Mouse (Mus musculus): Measurements from ENCODE around the gene Prf1. TPM values are rescaled to one million over a fixed set of nuclear protein-coding genes. Genes with fewer than 3 reads are reported as not detected.

Prf1 gene
- total RNA-seq (2018; cell fraction: chromatin; rRNA removed), result not detected
- under 1 TPM in 1 of 26 experiments, not detected in 25; 0.11 TPM for total RNA-seq (2018; cell fraction: cytosol; rRNA removed)
- total RNA-seq (2018; cell fraction: nucleus; rRNA removed), result not detected
- not detected in 3 replicates for polyA plus RNA-seq (2018)

DNA sequence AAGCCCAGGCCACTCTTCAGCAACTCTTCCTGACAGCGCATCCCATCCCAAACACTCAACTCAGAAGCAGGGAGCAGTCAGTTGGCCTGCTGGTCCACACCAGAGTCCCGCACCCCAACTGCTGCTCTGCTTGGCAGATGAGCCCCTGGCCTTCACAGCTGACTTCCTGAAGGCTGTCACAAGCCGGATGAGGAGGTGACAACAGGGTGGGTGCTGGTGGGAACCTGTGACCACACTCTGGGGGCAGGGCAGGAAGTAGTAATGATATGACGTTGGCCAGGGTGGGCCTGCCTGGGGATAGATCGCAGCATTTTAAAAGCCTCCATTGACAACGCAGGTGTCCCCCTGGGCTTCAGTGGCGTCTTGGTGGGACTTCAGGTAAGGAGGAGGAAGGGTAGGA lies at the start of gene Prf1:
Gene Prf1, plus strand, starts transcription at position 357 of the 400 bp plus-strand sequence.
- Histone ChIP-seq H3K79me2 (ENCODE audit: inconsistent target) (no peaks in the 10 kb centered on the region), H3K36me3 (ENCODE audit: inconsistent target) (no peaks in the 10 kb centered on the region), H3K4me3 (ENCODE audit: inconsistent target) (no peak within 1 kb of the TSS), H3K27ac (no peak within 1 kb of the TSS)
- WGBS (ENCODE audit: missing documents), result 38% methylated on average over 7 of the region's 7 CpGs

DNA sequence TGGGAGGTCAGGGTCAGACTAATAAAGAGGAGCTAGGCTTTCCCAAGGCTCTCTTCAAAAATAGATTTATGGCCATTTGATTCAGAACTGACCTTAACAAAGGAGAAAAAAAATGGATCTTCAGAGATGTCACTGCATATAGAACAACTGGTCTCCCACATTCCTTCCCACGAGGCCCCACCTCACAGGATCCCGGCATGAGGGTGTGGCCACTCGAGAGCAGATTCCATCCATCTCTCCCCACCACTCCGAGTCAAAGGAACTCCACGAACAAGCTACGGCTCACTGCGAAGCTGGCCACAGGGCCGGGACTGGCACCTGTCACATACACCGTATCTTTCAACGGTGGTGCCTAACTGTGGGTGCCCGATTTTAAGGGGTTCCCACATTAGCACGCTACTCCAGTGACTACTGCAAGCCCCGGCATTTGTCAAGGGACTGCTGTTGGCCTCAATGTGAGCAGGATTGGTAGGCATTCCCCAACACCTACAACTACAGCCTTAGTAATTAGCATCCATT lies 49.0 kb upstream of the Prf1 start:
- Histone ChIP-seq H3K36me3 (ENCODE audit: inconsistent target) (no peaks in the 10 kb centered on the region), H3K4me3 (ENCODE audit: inconsistent target) (no peak overlapping the region), H3K27ac (no peak overlapping the region), H3K79me2 (ENCODE audit: inconsistent target) (no peaks in the 10 kb centered on the region)
- 91% methylated on average over 13 of the region's 13 CpGs for WGBS (ENCODE audit: missing documents)

DNA sequence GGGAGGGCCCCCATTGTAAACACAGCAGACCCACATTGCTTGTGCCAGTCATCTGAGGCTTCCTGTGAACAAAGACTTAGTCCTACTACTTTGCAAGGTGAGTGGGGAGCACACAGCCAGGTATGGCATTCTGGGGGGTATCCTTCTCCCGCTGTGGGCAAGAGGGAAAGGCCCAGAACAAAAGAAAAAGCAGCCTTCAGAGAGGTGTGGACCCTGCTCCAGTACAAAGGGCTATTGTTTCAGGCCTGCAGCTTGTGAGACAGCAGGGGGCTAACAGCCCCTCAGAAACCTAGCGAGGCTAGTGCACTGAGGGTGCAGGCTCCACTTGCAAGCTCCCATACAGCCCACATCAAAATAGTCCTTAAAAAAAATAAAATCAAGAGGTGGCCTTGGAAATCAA lies 47.7 kb upstream of the Prf1 start:
- WGBS (ENCODE audit: missing documents), result 77% methylated on average over 2 of the region's 2 CpGs
- H3K79me2 ChIP-seq (ENCODE audit: inconsistent target), result no peaks in the 10 kb centered on the region
- H3K27ac ChIP-seq, result no peak overlapping the region
- no peak overlapping the region for H3K4me3 ChIP-seq (ENCODE audit: inconsistent target)
- no peaks in the 10 kb centered on the region for H3K36me3 ChIP-seq (ENCODE audit: inconsistent target)

DNA sequence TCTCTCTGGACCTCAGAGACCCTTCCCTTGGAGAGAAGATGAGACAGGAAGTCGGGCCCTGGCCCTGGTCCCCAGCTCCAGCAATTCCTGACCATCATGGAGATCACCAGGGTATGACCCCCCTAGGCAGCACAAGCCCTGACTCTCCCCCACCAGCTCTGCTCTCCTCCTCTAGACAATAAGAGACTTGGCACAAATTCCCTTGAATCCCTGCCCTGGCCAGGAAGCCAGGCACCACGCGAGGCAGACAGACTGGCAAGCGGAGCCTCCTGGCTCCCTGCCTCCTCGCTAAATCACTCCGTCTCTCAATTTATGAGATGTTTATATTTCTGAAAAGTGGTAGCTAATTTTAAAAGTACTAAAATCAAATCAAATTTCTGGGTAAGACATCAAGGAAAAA lies 42.9 kb upstream of the Prf1 start:
- Histone ChIP-seq H3K27ac (no peak overlapping the region), H3K79me2 (ENCODE audit: inconsistent target) (no peaks in the 10 kb centered on the region), H3K4me3 (ENCODE audit: inconsistent target) (no peak overlapping the region), H3K36me3 (ENCODE audit: inconsistent target) (no peaks in the 10 kb centered on the region)
- WGBS (ENCODE audit: missing documents), result 92% methylated on average over 6 of the region's 6 CpGs

DNA sequence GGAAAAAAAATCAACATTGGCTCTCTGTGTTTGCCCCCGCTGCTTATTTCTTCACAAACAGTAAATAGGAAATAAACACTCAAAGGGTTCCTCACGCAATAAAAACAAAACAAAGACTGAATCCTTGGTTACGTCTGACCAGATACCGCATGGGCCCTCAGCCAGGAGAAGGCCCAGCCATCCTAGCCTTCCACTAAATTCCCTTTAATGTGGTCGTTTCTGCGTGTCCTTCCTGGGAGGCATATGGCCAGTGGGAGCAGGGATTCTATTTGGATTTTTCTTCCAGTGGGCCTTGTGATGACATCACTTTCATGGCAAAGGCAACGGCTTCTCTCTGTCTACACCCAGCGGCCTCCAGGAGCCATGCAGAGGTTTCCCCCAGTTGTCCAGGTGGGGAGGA lies 42.4 kb upstream of the Prf1 start:
- 98% methylated on average over 8 of the region's 8 CpGs for WGBS (ENCODE audit: missing documents)
- no peaks in the 10 kb centered on the region for H3K79me2 ChIP-seq (ENCODE audit: inconsistent target)
- H3K27ac ChIP-seq, result no peak overlapping the region
- no peak overlapping the region for H3K4me3 ChIP-seq (ENCODE audit: inconsistent target)
- H3K36me3 ChIP-seq (ENCODE audit: inconsistent target), result no peaks in the 10 kb centered on the region

DNA sequence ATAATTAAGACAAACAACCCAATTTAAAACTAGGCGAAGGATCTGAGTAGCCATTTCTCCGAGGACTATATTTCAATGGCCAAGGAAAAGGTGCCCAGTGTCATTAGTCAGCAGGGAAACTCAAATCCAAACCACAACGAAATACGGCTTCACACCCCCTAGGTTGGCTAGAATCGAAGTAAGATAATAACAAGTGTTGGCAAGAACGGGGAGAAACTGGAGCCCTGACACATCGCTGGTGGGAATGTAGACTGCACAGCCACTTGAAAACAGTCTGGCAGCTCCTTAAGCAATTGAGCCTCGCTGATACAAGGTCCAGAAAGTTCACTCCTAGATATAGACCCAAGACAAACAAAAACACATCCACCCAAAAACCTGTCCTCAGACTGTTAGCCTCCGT lies 41.0 kb upstream of the Prf1 start:
- no peaks in the 10 kb centered on the region for H3K79me2 ChIP-seq (ENCODE audit: inconsistent target)
- no peaks in the 10 kb centered on the region for H3K36me3 ChIP-seq (ENCODE audit: inconsistent target)
- H3K27ac ChIP-seq, result no peak overlapping the region
- no peak overlapping the region for H3K4me3 ChIP-seq (ENCODE audit: inconsistent target)
- 93% methylated on average over 9 of the region's 9 CpGs for WGBS (ENCODE audit: missing documents)

DNA sequence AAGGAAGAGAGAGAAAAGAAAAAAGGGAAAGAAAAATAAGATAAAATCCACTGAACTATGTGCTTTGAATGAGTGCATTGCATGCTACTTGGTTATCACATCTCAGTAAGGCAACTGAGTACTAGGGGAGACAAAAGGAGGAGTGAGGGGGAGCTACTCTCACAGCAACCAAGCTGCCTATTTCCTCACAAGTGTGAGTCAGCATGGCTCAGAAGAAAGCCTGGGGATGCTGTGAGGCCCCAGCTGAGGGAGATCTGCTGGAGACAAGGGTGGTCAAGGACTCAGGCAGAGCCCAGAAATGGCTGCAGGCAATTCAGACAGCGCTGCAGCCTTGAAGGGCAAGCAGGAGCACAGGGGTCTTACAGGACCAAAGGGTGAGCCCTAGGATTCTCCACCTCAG lies 39.5 kb upstream of the Prf1 start:
- Histone ChIP-seq H3K4me3 (ENCODE audit: inconsistent target) (no peak overlapping the region), H3K27ac (no peak overlapping the region), H3K36me3 (ENCODE audit: inconsistent target) (no peaks in the 10 kb centered on the region), H3K79me2 (ENCODE audit: inconsistent target) (no peaks in the 10 kb centered on the region)
- WGBS (ENCODE audit: missing documents), result 80% methylated on average over 1 of the region's 1 CpGs

DNA sequence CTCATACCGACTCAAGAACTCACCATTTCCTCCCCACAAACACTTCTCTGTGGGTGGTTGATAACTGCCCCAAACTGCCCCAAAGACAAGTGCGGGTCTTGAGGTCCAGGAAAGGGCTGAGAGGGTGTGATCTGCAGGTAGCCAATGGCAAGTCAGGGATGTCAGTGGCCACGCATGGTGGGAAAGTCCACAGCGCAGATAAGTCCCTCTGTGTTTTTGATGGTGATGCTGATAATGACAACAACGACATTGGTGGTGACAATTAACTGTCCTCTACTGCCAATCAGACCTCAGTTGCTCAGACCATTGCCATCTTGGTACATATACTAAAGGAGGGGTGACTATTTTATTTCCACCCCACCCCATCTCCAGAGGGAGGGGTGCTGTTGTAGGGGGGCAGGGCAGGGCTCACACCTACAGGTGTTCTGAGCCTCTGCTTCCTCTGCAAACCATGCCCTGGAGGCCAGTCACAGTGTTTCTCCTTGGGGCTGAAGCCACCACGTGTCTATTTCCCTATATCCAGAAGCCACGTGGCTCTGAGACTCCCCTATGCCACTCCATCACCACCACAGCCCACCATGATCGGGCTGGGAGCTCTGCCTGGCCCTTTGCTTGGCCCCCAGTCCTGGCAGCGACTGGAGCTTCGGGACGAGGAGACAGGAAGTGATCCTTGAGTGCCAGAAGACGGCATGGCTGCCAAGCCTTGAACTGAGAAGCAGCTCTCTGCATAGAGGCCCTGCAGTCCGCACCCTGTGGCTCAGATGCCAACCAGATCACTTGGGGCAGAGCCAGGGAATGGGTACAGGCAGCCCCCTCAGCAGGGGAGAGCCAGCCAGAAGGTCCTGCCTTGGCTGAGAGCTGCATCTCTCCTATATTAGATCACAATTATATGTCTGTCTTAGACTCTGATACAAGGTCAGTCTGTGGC lies 36.1 kb upstream of the Prf1 start:
- H3K36me3 ChIP-seq (ENCODE audit: inconsistent target), result no peaks in the 10 kb centered on the region
- H3K79me2 ChIP-seq (ENCODE audit: inconsistent target), result no peaks in the 10 kb centered on the region
- H3K4me3 ChIP-seq (ENCODE audit: inconsistent target), result no peak overlapping the region
- no peak overlapping the region for H3K27ac ChIP-seq
- WGBS (ENCODE audit: missing documents), result 49% methylated on average over 13 of the region's 13 CpGs

DNA sequence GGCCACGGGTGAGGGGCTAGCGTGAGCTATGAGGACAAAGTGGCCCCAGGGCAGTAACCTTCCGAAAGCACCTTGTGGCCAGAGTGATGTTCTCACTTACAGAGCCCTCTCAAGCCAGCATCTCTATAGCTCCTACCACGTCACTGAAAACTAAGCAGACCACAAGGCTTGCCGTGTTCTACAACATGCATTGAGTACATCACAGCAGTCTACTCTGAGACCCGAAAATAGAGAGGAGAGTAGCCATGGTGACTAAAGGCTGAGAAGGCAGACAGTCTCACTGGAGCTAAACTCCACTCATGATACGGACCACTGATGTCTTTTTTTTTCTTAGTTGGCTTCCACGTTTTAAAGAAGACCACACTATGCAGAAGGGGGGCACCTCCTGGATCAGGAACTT lies 34.0 kb upstream of the Prf1 start:
- Histone ChIP-seq H3K36me3 (ENCODE audit: inconsistent target) (no peaks in the 10 kb centered on the region), H3K4me3 (ENCODE audit: inconsistent target) (no peak overlapping the region), H3K79me2 (ENCODE audit: inconsistent target) (no peaks in the 10 kb centered on the region), H3K27ac (no peak overlapping the region)
- 87% methylated on average over 8 of the region's 8 CpGs for WGBS (ENCODE audit: missing documents)

DNA sequence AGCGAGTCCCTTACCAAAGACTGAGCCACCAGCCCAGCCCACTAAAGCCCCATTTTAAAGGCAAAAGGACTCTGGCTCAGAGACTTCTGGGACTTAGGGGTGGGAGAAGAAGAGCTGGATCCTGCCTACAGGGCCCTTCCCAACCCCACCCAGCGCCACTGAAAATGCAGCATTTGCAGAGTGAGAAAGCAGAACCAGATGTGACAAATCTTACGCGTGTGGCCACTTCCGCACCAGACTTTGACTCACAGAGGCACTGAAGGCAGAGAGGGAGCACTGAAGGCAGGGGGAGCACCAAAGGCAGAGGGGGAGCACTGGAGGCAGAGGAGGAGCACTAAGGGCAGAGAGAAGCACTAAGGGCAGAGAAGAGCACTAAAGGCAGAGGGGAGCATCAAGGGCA lies 30.3 kb upstream of the Prf1 start:
- Histone ChIP-seq H3K36me3 (ENCODE audit: inconsistent target) (no peaks in the 10 kb centered on the region), H3K4me3 (ENCODE audit: inconsistent target) (no peak overlapping the region), H3K79me2 (ENCODE audit: inconsistent target) (no peaks in the 10 kb centered on the region), H3K27ac (no peak overlapping the region)
- 36% methylated on average over 5 of the region's 5 CpGs for WGBS (ENCODE audit: missing documents)

DNA sequence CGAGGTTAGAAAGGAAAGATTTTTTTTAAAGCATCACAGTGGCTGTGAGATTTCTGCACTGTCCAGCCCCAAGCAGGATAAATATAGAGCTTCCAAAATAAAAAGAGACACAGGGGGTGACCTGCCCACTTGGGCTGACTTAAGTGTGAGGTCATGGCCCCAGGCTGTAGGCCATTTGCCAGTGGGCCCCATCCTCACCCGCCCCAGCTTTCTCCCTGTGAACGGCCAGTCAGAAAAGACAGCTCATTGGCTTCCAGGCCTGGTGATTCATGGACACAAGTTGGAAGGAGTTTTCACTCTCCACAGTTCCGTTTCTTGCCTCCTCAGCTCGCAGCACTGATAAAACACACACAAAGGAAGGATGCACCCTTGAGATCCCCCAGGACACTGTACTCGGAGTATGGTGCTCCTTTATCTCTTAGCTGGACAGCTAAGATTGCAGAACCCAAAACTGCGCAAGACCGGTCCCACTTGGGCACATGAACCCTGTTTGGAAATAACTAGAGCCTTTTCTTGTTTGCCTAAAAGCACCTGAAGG lies 25.5 kb upstream of the Prf1 start:
- WGBS (ENCODE audit: missing documents), result 85% methylated on average over 8 of the region's 8 CpGs
- Histone ChIP-seq H3K36me3 (ENCODE audit: inconsistent target) (no peaks in the 10 kb centered on the region), H3K79me2 (ENCODE audit: inconsistent target) (no peaks in the 10 kb centered on the region), H3K27ac (no peak overlapping the region), H3K4me3 (ENCODE audit: inconsistent target) (no peak overlapping the region)

DNA sequence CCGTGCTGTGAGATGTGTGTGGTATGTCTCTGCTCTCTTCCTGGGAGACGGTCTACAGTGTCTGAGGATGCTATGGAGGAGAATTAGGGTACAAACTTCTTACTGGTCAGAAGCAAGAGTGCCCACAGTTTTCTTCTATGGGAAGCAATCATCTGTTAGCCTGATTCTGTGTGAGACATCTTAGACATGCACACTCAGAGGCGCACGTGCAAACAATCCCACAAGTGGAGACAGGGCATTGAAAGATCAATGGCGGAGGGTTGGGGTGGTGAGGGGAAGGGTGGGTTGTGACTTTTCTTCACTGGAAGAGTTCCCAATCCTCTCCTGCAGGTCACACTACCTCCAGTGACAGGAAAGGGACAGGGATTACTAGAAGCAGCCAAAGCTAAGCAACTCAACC lies 25.0 kb upstream of the Prf1 start:
- Histone ChIP-seq H3K36me3 (ENCODE audit: inconsistent target) (no peaks in the 10 kb centered on the region), H3K4me3 (ENCODE audit: inconsistent target) (no peak overlapping the region), H3K79me2 (ENCODE audit: inconsistent target) (no peaks in the 10 kb centered on the region), H3K27ac (no peak overlapping the region)
- WGBS (ENCODE audit: missing documents), result 87% methylated on average over 5 of the region's 5 CpGs

DNA sequence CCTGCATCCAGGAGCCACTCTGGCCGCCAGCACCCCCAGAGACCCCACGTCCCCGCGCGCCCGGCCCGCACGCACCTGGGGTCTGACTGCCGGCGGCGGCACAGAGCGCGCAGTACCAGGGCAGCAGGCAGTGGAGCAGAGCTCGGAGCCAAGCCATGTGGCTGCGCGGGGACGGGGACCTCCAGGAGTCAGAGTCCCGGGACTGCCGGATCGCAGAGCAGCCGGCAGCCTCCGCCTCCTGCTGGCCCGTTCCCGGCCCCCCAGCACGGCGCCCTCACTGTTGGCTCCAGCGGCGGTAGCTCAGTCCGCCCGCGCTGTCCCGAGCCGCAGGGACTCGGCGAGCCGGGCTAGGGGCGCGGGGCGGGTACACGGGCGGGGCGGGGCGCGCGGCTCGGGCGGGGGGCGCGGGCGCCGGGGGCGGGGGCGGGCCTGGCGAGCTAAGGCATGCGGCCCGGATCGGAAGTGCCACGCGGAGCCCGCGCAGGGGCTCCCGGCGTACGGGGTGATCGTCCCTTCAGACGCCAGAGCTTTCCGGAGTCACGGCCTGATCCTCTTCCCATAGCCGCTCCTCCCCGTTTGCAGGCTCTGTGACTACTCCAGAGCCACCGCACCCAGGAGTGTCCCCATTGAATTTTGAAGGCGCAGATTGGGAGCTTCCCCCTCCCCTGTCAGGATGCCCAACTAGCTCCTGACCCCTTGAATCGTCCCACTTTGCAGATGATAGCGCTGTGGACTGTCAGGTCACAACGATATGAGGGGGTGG lies 24.4 kb upstream of the Prf1 start, which contains the start of gene Adamts14:
Gene Adamts14, minus strand, starts transcription at position 358 of the 763 bp plus-strand sequence.
- no peaks in the 10 kb centered on the region for H3K36me3 ChIP-seq (ENCODE audit: inconsistent target)
- H3K79me2 ChIP-seq (ENCODE audit: inconsistent target), result no peaks in the 10 kb centered on the region
- no peak within 1 kb of the TSS for H3K27ac ChIP-seq
- 4% methylated on average over 39 of the region's 75 CpGs for WGBS (ENCODE audit: missing documents)
- no peak within 1 kb of the TSS for H3K4me3 ChIP-seq (ENCODE audit: inconsistent target)

DNA sequence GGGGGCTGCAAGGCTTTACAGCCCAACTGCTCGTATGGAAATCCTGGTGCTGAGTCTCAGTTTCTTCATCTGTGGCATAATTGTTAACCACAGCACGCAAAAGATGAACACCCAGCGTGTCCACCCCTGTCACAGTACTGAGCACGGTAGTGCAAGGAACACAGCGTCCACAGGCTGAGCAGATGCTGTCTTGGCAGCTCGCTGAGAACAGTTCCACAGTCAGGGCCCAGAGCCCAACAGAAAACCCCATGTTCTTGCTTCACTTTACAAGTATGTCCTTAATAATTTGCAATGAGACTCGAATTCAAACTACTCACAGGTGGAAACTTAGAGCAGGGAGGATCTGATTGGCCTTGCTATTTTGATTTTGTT lies 23.8 kb upstream of the Prf1 start:
- no peaks in the 10 kb centered on the region for H3K79me2 ChIP-seq (ENCODE audit: inconsistent target)
- WGBS (ENCODE audit: missing documents), result 69% methylated on average over 7 of the region's 7 CpGs
- H3K4me3 ChIP-seq (ENCODE audit: inconsistent target), result no peak overlapping the region
- H3K36me3 ChIP-seq (ENCODE audit: inconsistent target), result no peaks in the 10 kb centered on the region
- H3K27ac ChIP-seq, result no peak overlapping the region

Data from macrophage (primary cell).